Mouse (Mus musculus): ENCODE measurements around the gene Kcnk4.
A peak's percentile ranks its signal among the peaks of the same experiment; 100 is the strongest.

Kcnk4 gene

DNA sequence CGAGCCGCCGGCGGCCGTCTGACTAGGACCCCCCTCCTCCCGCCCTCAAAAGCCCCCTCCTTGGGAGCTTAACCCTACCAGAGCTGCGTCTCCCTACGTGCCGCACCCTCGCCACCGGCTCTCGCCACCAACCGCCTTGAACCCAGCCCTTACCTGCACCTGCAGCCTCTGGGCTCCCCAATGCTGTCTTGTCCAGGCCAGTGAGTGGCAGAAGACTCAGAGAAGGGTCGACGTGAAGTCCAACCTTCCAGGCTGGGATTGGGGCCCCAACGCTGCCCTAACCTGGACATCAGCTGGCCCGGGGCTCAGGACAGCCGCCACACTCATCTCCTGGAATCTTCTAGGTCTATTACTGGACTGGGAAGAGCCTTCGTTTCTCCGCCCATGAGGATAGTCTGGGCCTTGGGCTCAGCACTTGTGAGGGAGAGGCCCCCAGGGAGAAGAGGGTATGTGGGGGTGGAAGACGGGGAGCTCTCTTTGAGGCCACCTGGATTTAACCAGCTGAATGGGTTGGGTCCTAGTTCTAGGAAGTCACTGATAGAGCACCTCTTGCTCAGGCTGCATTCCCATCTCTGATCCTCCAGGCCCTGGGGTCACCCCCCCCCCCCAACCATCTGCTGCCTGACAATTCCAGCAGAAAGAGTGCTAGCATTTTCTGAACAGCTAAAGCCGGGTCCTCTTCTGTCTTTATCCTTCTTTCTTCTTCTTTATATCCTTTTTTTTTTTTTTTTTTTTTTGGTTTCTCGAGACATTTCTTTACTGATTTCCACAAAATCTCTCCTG is at the start of gene Kcnk4:
Gene Kcnk4, minus strand, starts transcription at position 321 of the 783 bp plus-strand sequence.
- DNase-seq (ENCODE audit: low spot score in 2 of 2) = no peak

DNA sequence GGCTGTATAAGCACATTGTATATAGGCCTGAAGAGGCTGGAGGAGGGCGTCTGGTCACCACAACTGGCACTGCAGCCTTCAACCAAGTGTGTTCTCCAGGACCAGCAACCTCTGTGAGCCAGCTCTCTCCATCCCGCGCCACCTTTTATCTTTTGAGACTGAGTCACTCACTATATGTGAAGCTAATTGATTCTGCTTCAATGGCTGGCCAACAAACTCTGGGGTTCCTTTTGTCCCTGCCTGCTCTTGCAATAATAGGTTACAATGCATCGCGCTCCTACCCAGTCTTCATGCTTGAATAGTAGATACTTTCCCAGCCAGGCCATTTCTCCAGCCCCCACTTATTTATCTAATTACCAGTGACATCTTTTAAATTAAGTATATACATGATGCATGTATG is 49.3 kb upstream of the Kcnk4 start:
- DNase-seq (ENCODE audit: low spot score in 2 of 2) = no peak

DNA sequence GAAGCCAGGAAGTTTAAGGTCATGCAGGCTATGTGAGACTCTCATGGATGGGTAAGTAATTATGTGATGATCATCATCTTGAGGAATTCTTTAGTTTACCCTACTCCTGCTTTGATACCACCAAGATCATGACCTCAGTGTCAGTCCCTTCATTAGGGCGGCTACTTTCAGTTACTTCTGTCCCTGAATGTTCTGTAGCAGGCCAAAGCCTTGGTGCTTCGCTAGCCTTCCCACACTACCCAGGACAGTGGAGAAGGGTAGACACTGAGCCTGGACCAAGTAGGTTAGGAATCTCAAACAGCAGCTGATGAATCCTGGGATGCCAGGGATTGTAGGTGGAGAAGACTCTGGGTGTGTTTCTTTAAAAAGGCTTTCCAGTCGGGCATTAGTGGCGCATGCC is 47.1 kb upstream of the Kcnk4 start:
- DNase-seq (ENCODE audit: low spot score in 2 of 2) = no peak

GRCm38 (mm10) chr19:6980381-6981093 is 46.2 kb upstream of the Kcnk4 start, which contains the start of gene Fkbp2:
Gene Fkbp2 (minus strand): TSS chr19:6980501.
- DNase-seq (ENCODE audit: low spot score in 2 of 2) = peak; percentile 94 to 98

DNA sequence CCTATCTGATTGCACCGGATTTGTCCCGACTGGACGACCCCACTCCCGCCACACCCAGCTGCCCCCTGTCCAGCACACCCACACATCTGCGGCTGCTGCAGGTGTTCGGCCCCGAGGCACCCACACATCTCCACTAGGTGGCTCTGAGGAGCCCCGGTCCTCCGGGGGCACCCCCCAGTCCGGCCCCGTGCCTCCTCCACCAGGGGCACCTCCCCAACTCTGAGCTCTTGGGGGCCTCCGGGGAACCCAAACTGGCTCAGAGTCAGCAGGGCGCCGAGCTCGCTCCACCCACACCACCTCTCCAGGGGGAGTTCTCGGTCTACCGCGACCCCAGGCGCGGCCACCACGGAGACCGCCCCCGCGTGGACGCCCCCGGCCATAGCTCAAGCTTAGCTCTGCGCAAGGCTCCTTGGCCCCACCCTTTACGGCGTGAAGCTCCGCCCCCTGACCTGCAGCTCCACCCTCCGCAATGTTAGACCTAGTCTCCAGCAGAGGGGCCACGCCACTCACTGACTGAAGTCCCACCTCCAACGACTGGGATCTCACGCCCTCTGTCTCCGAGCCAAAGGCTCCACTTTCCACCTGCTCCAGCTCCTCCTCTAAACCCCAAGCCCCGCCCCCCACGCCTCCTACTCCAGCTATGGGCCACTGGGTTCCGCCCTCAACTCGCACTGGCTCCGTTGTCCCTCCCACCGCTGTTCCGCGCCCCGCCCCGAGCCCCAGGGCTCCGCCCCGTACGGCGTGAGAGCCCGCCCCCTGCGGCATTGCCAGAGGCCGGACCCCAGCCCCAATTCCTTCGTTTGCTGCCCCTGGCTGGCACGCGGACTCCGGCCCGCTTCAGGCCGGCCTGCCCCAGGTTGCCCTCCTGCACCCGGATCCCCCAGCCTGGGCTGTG is 45.4 kb upstream of the Kcnk4 start:
- peak; percentile 99 for DNase-seq (ENCODE audit: low spot score in 2 of 2)

GRCm38 (mm10) chr19:6979001-6979479 is 44.7 kb upstream of the Kcnk4 start:
- DNase-seq (ENCODE audit: low spot score in 2 of 2) = no peak

DNA sequence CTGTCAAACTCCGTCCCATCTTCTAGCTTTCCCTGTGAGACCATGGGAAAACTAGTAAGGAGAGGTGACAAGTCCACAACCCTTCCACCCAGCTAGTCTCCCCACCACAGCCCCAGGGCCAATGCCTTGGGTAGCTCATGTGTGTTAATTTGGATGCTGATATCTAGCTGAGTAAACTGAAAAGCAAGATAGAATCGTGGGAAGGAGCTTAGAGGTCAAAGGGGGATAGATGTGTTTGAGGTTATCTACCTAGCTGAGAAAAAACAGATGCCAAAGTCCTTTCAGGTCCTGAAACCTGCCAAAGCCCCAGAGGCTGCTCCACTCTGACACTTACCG is 44.3 kb upstream of the Kcnk4 start:
- DNase-seq (ENCODE audit: low spot score in 2 of 2) = no peak

GRCm38 (mm10) chr19:6977759-6978638 is 43.7 kb upstream of the Kcnk4 start:
- no peak for DNase-seq (ENCODE audit: low spot score in 2 of 2)

- DNase-seq (ENCODE audit: low spot score in 2 of 2) = no peak
These were observed 41.5 kb upstream of the Kcnk4 start, which contains the start of gene Plcb3 for GRCm38 (mm10) chr19:6975537-6976521. Gene Plcb3 (minus strand): TSS chr19:6976470.

DNA sequence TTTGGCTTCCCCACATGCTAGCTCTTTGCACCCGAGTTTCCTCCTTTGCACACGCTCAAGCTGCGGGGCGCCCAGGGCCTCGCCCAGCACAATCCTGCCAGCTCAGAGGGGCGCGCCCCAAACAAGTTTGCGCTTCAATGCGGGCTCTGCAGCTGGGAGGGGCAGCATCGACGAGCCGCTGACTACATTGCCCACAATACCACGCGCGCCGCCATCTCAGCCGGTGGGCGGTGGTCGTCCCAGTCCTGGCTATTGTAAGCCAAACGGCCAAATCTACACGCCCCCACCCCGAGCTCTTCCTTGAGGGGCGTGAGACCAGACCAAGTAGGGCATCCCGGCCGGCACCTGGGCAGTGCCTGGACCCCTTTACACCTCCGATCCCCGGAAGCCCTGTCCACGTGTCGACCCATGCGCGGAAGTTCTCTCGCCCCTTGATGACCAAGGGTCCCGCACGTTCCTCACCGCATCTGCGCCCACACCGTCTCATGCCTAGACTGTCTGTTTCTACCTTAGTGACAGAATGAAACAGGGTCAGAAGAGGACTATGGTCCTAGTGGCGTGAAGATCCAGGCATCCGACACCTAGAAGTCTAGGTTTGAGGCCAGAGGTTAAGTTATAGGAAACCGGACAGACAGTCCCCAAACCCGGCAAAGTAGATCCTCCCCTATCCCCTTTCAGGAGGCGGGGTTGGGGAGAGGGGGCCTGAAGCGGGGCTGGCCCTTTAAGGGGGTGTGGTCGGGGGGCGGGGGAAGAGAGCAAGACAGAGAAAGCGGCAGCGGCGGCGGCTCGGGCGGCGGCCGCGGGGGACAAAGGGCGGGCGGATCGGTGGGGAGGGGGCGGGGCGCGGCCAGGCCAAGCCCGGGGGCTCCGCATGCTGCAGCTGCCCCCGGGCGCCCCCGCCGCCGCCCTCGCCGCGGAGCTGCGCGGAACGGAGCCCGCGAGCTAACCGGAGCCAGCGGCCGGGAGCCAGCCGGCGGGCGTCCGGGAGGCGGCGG is 40.2 kb upstream of the Kcnk4 start, which contains the start of gene Ppp1r14b:
Gene Ppp1r14b, plus strand, starts transcription at position 758 of the 995 bp plus-strand sequence.
- peak; percentile 53 to 69 for DNase-seq (ENCODE audit: low spot score in 2 of 2)

GRCm38 (mm10) chr19:6973581-6974190 is 39.4 kb upstream of the Kcnk4 start:
- no peak for DNase-seq (ENCODE audit: low spot score in 2 of 2)

DNA sequence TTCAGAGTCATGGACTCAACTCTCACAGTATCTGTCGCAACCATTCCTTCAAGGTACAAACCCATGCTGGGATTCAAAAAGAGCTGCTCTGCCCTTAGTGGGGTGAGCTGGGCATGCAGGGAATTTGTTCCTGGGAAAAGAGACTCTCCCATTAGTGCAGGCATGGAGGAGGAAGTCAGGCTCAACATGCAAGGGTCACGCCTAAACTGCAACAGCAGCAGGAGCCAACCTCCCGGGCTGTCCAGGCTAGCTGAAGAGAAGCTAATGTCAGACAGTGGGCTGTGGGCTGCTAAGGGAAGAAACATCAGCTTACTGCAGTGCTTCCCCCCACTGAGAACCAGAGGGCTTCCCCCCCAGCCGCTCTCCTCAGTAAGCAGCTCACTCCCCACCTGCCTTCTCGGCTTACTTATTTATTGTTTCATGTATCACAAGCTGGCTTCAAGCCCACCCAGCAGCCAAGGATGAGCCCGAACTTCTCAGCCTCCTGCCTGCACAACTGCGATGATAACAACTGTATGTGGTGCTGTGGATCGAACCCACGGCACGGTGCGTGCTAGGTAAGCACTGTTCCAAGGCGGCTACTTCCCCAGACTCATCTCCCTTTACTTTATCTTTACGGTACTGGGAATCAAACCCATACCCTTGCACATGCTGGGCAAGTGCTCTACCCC is 38.1 kb upstream of the Kcnk4 start:
- no peak for DNase-seq (ENCODE audit: low spot score in 2 of 2)

DNA sequence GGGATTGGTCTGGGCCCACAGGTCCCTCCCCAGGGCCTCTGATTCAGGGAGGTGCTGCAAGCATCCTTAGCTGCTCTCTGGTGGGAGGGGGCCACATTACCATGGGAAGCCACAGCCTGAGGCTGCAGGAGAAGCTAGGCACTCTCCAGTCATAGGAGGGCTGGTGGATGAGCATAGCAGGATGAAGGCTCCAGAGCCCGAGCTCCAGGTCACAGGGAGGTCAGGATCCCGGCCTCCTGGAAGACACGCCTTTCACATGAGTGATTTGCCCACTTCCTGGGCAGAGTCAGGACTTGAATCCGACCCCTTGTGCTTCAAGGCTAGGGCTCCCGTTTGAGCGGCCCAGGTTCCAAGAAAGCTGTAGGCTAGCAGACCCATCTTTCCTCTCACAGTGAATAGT is 37.3 kb upstream of the Kcnk4 start:
- DNase-seq (ENCODE audit: low spot score in 2 of 2) = no peak

DNA sequence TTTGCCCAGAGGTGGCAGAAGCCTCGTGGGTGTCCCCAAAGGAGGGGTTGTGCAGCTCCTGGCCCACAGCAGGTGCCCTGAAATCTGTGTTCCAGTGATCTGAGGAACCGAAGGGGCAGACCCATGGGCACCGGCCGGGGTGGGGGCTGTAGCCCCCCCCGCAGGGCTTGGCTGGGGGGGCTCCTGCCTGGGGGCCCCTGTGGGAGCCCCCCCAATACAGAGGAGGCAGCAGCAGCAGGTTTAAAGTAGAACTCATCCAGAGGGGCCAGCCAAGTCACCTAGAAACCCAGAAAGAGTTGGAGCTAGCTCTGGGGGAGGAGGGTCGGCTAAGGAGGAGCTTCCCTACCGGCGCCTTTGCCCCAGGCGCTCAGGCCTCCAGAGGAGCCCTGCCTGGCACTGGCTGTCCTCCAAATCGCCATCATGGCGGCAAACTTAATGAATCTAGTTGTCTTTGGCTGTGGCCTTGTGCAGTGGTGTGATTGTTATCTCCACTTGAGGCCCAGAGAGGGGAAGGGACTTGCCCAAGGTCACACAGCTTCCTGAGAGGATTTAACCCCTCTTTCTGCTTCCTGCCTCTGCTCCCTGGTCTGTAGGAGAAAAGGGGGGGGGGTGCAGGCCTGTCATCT is 36.3 kb upstream of the Kcnk4 start:
- DNase-seq (ENCODE audit: low spot score in 2 of 2) = no peak

- peak; percentile 54 to 68 for DNase-seq (ENCODE audit: low spot score in 2 of 2)
These were observed 35.5 kb upstream of the Kcnk4 start for GRCm38 (mm10) chr19:6969665-6970381.

DNA sequence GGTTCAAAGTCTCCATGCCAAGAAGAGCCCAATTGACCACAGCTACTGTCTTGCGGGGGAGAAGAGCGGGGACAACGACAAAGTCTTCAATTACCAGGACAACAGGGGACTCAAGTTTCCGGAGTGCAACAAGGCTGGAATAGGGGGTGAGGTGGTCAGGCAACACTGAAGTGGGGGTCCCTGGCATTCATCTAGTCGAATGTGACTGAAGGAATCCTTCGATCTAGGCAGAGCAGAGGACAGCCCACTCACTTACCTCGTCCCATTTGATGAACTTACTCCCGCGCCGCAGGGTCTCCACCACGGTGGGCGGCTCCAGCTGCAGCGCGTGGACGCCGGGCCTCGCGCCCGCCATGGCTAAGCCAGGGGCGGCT is 35.0 kb upstream of the Kcnk4 start:
- DNase-seq (ENCODE audit: low spot score in 2 of 2) = no peak
